Mouse (Mus musculus) left cerebral cortex, postnatal 36 days (tissue): ENCODE data around the gene Bak1. TPM values are rescaled to one million over a fixed set of nuclear protein-coding genes. Genes with fewer than 3 reads are reported as not detected.
A peak's percentile ranks its signal among the peaks of the same experiment; 100 is the strongest.

ENCODE experiments used
- DNase-seq, 2 experiments: peaks; one replicate each; pipeline ENCODE4 v3.0.0; 2021 to 2022; ENCODE audit warnings: low spot score in 2 of 2, mixed read lengths in 1 of 2
- intact Hi-C: fragments of 180-260 bp; cut with DNase I; formaldehyde crosslinking; loops from one replicate; pipeline ENCODE4 v1.15.1; 2025
- total RNA-seq, 2 experiments: library from RNA; stranded (reverse); gene quantifications; 2 replicates each; pipeline ENCODE4 v1.2.3; 2021

The Bak1 gene
- total RNA-seq, 2 experiments from 2014 or later, result 13.9 to 16.5 TPM

- DNase-seq, result peak in 1 of 2 experiments; percentile 51
- intact Hi-C loops, result loop anchor here (5.0 kb wide), 1 partner anchor 55 kb away; the partner anchor contains the start of gene Zbtb9
These were observed 1.1 kb downstream of the Bak1 start for GRCm38 (mm10) chr17:27027460-27028283.

- intact Hi-C loops, result loop anchor here (5.0 kb wide), 1 partner anchor 54 kb away; the partner anchor contains the start of gene Zbtb9
- DNase-seq, result no peak
These were observed 2.9 kb downstream of the Bak1 start for GRCm38 (mm10) chr17:27025951-27026350.

DNA sequence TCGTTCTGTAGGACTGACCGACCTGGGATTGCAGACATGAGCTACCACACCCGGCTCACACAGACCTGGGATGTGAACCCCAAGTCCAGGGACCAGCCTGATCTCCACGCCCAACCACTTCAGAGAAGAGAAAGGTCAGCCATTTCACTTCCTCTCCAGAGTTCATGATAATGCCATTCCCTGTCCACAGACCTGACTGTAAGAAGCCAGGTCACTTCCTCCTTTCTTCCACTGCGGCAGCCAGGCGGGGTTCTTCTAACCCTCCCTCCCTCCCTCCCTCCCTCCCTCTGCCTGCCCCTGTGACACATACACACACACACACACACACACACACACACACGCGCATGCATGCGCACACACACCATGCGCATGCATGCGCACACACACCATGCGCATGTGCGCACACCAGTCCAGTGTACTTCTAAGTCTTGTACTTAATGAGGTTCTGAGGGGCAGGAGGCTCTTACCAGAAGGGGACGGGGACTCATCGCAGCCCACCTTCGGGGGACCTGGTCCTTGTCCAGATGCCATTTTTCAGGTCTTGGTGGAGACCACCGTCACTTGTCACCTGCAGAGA, 3.4 kb downstream of the Bak1 start:
- DNase-seq, result no peak
- intact Hi-C loops, result loop anchor here (5.0 kb wide), 1 partner anchor 53 kb away; the partner anchor contains the start of gene Zbtb9

GRCm38 (mm10) chr17:27023342-27023741, 5.5 kb downstream of the Bak1 start:
- DNase-seq, result no peak
- intact Hi-C loops, result no loop called here

- intact Hi-C loops, result no loop called here
These were observed 7.1 kb downstream of the Bak1 start for GRCm38 (mm10) chr17:27021736-27022135.

DNA sequence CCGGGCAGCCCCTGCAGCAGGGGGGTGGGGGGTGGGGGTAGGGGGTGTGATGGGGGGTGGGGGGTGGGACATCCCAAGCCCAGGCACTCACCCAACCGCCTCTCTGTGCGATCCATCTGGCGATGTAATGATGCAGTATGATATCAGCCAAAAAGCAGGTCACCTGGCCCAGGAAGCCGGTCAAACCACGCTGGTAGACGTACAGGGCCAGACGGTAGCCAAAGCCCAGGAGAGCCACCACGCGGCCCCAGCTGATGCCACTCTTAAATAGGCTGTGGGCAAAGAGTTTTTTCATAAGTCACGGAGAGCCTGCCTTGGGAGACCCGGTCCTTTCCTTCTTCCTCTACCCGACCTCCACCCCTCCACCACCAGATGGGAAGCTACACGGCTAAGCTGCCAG, 7.7 kb downstream of the Bak1 start:
- no peak for DNase-seq
- intact Hi-C loops, result no loop called here

More at GRCm38 (mm10) chr17:27021736-27022135, 7.1 kb downstream of the Bak1 start:
- DNase-seq, result no peak

GRCm38 (mm10) chr17:27018555-27019196, 10.1 kb downstream of the Bak1 start:
- DNase-seq, result peak; percentile 58
- intact Hi-C loops, result loop anchor here (5.0 kb wide), 1 partner anchor 66 kb away; no protein-coding TSS in a partner anchor

- intact Hi-C loops, result loop anchor here (5.0 kb wide), 1 partner anchor 66 kb away; no protein-coding TSS in a partner anchor
- peak; percentile 83 to 85 for DNase-seq
These were observed 11.0 kb downstream of the Bak1 start for GRCm38 (mm10) chr17:27017564-27018499.

DNA sequence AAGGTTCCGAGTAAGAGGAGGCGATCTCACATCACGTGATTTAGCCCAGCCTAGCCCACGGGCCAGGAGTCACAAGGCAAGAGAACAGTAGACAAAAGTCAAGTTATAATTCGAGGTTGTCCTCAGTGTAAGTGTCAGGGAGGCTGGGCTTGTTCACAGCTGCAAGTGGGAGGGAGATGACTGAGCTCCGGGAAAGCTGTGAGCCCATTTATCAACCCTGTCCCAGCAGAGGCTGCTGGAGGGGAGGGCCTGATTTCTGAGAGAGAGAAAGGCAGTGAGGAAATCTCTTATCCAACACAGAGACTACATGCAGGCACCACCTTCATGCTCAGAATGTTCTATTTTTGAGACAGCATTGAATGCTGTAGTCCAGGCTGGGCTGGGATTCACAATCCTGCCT, 15.9 kb downstream of the Bak1 start:
- intact Hi-C loops, result no loop called here

GRCm38 (mm10) chr17:27011998-27012672, 16.7 kb downstream of the Bak1 start:
- DNase-seq, result no peak
- intact Hi-C loops, result no loop called here

More for the DNA sequence above, 15.9 kb downstream of the Bak1 start:
- DNase-seq, result peak; percentile 59 to 60

DNA sequence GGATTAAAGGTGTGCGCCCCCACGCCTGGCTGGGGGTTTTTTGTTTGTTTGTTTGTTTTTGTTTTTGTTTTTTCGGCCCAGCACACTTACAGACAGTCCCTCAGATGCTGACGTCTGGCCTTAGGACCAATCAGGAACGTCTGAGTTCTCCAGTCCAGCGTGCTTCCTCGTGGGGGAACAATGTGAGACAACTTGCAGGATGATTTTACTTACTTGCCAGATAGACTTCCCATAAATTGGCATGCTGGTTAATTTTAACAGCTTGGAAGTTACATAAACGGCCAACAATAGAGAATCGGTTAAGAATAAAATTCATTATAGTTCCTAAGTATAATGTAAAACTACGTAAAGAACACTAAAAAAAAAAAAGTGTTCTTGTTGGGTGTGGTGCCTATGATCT, 17.6 kb downstream of the Bak1 start:
- DNase-seq, result no peak
- intact Hi-C loops, result no loop called here

DNA sequence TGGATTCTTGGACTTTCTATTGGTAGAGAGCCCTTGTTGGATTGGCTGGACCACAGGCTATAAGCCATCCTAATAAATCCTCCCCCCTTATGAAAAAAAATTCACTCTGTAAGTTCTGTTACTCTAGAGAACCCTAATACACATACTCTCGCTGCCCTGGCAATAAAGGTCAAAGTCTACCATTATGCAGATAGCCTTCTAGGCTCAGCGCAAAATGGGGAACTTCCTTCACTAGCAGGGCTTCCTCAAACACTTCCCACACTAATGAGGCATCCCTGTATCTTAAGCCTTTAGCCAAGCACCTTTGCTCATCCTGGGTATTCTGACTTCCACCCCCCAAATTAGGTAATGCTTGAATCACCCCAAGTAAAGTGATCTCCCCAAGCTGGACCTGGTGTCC, 20.5 kb downstream of the Bak1 start:
- no peak for DNase-seq
- intact Hi-C loops, result no loop called here

DNA sequence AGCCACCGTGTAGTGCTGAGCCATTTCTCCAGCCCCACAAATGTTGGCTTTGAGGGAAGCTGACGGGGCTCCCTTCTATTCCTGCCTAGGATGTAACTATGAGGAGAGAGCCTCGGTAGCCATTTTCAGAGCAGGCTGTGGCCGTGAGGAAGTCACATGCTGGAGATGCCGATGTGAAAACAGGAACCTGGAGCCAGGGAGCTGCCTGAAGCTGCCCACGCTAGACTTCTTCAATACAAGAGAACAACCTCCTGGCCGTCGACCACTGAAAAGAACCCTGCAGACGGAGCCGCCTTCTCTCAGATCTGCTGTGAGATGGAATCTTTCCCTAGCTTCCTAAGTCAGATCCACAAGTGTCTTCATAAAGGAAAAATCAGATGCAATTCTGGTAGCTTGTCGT, 23.2 kb downstream of the Bak1 start:
- intact Hi-C loops, result no loop called here
- DNase-seq, result peak in 1 of 2 experiments; percentile 52

DNA sequence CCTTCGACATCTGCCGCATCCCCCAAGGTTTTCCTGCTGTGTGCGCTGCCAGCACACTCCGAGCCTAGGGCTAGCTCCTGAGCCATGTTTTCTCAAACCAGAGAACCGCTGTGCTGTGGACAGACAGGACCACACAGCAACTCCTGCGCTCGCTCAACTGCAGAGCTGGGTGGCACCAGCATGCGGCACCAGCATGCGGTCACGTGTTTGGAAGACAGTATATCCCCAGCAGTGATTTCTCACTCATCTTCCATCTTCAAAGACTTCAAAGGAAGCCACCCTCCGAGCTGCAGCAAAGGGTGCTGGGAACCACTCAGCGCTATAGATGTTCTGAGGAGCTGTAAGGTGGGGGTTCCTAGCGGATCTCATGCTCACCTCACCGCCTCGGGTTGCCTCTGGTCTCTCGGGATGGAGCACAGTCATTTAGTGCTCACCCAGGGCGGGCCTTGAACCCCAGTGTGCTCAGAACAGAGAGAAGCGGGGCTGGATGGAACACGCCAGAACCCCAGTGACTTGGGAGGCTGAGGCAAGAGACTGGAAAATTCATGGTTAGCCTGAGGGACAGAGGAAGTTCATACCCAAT, 23.8 kb downstream of the Bak1 start:
- intact Hi-C loops, result no loop called here
- DNase-seq, result no peak

GRCm38 (mm10) chr17:27004431-27004830, 24.4 kb downstream of the Bak1 start:
- intact Hi-C loops, result no loop called here
- DNase-seq, result no peak

GRCm38 (mm10) chr17:27001889-27002288, 26.9 kb downstream of the Bak1 start:
- no peak for DNase-seq
- intact Hi-C loops, result no loop called here

DNA sequence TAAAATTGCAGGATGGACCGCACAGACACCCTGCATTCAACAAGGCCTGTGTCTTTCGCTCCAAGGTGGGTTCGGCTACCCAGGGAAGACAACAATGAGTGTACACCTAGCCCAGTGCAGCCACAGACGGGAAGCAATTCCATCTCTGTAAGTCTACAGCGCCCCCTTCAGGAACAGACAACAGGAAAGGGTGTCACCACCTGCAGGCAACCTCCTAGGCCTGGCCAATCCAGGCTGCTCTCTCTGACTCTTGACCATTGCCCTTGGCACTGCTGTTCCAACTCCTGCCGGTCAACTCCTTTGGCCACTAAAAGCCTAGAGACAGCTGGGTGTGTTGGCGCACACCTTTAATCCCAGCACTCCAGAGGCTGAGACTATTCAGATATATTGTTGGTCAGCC, 27.7 kb downstream of the Bak1 start:
- intact Hi-C loops, result no loop called here
- DNase-seq, result no peak

DNA sequence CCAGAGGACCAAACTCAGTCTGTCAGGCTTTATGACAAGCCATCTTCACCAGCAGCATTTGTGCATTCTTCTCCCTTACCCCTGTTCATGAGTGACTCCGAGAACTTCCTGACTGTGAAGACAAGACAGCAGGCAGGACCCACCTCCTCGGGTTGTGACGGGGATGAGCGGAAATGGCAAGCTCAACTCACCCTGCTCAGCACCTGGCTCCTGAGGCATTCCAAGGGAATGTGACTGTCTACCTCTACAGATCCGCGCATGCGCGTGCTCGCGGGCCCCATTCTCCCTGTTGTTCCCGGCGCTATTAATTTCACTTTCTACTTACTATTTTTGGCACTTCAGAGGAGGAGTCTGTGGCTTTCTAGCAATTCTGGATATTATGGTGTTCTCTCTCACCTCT, 28.8 kb downstream of the Bak1 start:
- DNase-seq, result no peak
- intact Hi-C loops, result no loop called here
